Mouse (Mus musculus): ENCODE results near the gene Paqr5.

Gene Paqr5

DNA sequence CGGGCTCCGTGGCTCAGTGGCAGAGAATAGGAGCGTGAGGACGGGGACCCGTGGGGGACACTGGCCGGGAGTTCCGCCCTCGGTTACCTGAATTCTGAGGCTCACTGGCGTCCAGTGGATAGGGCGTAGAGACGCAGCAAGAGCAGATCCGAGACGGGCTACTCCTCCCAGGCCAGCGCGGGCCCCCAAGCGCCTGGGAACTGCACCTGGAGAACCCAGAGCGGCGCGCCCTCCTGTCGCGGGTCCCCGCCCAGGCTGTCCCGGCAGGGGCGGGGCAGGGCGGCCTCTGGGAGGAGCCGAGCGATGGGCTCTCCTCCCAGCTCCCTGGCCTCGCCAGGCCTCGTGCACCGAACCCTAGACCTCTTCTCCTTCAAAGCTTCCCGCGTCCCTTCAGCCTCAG is at the start of gene Paqr5:
Paqr5 (minus strand) TSS at position 257 of the 400 bp plus-strand sequence.
- peak in 1 of 2 experiments; percentile 4 for DNase-seq (ENCODE audit: low read depth in 2 of 2, low spot score in 2 of 2)

DNA sequence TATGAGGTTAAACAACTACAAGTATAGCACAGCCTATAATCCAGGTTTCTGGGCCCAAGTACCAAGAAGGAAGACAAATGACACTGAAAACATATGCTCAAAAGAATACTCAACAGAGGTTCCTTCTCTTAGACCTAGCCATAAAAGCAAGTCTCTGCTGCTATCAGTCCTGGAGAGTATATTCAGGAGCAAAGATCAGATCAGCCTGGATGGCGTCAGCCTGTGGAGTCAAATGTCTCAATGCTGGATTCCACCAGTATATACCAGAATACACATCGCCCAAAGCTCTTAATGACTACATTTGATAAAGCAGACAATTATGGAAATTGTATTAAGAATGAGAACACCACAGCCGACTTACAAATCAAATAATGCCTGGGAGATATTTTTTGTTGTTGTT is 35.6 kb upstream of the Paqr5 start:
- DNase-seq (ENCODE audit: low read depth in 2 of 2, low spot score in 2 of 2) = no peak

DNA sequence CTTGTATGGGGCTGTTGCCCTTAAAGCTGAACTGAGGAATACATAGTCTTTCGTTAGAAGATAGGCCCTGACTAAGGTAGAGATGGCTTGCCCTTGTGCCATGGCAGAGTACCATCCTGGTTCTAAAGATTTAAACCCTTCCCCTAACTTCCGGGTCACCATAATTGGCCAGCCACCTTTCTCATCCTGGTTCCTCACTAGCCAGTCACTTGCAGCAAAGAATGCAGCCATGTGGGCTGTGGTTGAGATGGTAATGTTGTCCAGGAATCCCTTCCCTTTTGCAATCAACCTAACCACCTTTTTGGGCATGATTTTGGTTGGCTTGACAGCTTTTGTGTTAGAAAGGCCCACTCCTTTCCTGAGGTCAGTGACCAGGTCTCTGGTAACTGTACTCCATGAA is 33.8 kb upstream of the Paqr5 start:
- no peak for DNase-seq (ENCODE audit: low read depth in 2 of 2, low spot score in 2 of 2)

DNA sequence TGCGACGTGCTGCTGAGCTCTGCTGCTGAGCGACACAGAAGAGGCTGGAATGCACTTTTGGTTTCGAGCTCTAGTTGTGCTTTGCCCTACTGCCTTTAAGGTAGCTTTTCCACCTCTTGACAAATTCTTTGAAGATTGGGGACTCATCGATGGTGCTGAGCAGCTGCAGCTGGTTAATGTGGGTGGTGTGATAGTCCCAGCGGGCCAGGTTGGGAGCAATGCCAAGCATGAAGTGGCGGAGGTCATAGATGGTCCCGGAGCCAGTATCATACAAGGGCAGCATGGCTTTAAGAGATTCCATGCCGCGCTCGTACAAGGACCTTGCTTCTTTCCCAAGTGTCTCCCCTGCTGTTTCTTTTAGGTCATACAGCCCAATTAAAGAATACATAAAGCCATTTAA is 33.3 kb upstream of the Paqr5 start:
- DNase-seq (ENCODE audit: low read depth in 2 of 2, low spot score in 2 of 2) = no peak

DNA sequence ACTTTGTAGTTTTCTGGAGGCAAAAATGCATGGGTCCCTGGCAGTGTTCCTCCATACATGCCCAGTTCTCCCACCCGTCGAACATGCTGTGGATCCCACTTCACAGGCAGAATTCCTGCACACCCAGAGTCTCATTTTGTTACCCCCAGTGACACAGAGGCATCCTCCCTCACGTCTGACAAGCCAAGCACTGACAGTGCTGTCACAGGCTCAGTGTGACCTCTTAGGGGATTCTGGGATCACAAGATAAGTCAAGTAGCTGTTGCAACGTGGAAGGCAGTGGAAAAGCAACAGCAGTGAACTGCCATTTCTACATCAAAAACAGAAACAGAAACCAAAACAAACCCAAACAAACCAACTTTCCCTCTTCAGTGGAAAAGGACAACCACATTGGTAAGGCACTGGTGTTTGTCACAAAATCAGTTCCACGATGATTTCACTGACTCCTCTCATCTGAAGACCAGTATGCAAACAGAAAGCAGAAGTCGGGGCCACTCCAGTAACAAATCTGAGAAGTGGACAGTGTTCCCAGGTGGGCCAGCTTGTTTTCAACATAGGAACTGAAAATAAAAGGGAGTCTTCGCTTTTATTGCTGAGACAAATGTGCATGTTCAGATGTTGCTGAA is 31.3 kb upstream of the Paqr5 start:
- no peak for DNase-seq (ENCODE audit: low read depth in 2 of 2, low spot score in 2 of 2)

DNA sequence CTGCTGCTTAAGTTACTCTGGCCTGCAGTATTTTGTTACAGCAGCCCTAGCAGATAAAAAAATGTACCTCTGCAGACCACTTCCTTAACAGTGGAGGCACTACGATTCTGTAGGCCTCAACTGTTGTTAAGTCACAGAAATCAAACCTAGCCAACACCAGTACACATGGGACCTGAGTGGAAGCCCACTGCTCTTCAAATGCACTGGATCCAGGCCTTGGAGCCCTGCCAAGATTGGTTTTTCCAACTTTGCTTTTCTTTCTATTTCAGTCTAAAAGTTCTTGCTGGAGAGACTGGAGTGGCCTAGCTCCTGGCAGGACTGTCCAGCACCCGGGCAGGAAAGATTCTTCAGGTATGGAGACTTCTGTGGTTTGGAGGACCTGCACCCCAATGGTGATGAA is 29.6 kb upstream of the Paqr5 start:
- no peak for DNase-seq (ENCODE audit: low read depth in 2 of 2, low spot score in 2 of 2)

DNA sequence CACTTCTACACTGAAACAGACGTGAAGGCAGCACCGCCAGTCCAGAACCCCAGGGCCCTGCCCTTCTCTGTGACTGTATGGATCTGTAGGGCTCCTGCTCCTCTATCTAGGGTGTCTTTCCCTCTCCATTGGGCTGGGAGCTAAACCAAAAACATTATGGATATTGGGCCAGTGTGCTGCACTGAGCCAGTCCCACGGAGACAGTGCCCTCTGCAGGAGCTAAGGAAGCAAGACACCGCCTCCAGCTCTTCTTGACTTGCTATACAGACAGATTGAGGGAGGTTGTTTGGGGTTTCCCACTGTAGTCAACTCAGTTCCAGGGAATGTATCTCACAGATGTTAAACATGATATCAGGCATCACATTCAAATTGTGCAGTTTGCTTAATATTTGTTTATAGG is 24.1 kb upstream of the Paqr5 start:
- no peak for DNase-seq (ENCODE audit: low read depth in 2 of 2, low spot score in 2 of 2)

DNA sequence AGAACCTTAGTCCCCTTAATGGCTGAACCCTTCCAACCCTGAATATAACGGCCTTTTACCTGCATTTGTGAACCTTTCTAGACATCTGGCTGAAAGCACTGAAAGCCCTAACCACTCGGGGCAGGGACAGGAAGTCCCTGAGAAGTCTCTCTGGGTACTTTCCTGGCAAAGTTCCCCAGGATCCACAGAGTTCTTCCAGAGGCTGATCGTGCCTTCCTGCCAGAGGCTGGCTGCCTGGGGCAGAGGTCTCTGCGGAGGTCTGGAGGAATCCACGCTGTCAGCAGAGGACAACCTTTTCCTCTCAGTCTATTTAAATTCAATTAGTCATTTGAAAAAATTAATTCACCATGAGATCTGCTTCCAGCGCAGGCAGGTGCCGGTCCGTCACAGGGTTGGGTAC is 22.5 kb upstream of the Paqr5 start:
- no peak for DNase-seq (ENCODE audit: low read depth in 2 of 2, low spot score in 2 of 2)

DNA sequence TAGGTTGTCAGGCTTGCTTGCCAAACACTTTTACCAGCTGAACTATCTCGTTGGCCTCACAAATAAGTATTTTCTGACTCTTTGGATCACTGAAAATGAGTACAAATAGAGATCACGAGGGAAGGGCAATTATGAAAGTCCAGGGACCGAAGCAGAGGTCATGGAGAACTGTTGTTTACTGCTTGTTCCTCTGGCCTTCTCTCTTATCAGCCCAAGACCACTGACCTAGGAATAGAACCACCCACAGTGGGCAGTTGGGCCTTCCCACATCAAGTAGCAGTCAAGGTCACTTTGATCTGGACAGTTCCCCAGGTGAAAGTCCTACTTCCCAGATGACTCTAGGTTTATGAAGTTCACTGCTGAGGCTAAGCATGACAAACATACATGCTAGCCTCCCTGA is 15.5 kb upstream of the Paqr5 start:
- no peak for DNase-seq (ENCODE audit: low read depth in 2 of 2, low spot score in 2 of 2)

DNA sequence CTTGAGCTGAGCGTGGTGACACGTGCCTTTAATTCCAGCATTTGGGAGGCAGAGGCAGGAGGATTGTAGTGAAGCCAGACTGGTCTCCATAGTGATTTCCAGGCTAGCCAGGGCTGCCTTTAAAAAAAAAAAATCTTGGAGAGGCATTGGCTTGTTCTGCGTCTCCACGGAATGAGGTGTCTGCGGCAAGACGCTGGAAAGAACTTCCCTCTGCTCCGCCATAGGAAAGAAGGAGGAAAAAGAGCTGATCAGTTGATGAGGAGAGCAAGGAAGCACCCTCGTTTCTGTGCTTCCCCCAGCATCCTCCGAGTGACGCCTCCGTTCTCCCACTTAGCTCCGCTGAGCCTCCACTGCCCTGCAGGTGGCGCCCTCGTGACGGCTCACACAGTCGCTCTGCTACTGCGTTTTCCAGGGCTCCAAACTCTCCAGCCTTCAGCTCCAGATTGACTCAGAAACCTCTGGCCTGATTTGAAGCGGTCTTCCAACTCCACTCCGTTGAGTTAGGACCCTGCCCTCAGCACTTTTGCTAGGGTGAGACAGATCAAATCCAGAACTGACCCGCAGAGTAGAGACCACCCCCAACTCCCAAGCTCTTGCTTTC is 13.5 kb upstream of the Paqr5 start:
- peak; percentile 61 to 74 for DNase-seq (ENCODE audit: low read depth in 2 of 2, low spot score in 2 of 2)

DNA sequence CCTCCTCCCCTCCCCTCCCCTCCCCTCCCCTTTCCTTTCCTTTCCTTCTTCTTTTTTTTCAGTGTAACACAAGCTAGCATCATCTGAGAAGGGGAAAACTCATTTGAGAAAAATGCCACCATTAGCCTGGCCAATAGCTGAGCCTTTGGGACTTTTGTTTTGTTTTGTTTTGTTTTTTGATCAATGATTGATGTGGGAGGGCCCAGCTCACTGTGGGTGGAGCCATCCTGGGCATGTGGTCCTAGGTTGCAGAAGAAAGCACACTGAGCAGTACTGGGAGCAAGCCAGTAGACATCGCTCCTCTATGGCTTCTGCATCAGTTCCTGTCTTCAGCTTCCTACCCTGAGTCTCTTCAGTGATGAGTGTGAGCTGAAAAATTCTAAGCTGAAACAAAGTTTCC is 9.2 kb upstream of the Paqr5 start:
- DNase-seq (ENCODE audit: low read depth in 2 of 2, low spot score in 2 of 2) = no peak

DNA sequence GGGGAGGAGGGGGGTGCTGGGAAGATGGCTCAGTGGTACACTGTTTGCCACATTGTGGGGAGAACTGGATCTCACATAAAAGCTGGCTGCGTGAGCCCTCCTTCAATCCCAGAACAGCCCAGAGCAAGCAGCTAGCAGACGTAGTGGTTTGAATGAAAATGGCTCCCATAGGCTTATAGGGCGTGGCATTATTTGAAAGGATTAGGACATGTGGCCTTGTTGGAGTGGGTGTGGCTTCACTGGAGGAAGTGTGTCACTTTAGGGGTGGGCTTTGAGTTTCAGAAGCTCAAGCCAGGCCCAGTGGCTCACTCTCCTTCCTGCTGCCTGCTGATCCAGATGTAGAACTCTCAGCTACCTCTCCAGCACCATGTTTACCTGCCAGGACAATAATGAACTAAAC is 5.5 kb upstream of the Paqr5 start:
- DNase-seq (ENCODE audit: low read depth in 2 of 2, low spot score in 2 of 2) = no peak

DNA sequence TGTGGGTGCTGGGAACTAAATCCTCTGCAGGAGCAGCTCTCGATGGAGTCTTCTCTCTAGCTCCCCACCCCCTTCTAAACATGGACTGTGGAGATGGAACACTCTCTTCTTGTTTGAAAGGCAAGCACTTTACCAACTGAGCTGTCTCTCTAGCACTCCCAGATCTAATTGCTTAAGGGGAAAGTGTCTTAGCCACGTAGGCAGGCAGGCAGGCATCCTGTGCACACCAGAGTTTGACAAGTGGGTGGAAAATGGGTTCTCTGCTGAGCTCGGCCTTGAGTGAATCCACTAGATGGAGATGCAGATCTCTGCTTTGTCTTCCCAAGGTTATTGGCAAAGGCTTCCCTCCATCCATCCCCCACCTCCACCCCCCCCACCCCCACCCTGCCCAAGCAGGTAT is 1.4 kb upstream of the Paqr5 start:
- DNase-seq (ENCODE audit: low read depth in 2 of 2, low spot score in 2 of 2) = no peak

DNA sequence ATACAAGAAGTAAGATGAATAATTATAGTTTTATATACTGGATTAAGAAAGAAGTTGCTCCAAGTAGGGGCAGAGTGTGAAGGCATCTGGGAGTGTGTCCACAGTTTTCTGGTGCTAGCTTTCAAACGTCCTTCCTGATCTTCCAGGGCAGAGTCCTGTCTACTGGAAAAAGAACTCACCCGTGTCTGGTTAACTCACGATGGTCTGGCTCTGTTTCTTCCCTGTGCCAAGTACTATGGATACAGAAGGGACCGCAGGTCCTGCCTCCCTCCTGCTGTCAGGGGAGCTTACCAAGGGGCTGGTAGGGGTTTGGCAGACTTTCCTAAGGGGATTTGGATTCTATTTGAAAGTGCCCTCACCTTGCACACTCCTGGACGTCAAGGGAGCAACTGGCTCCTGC is 1.6 kb downstream of the Paqr5 start:
- no peak for DNase-seq (ENCODE audit: low read depth in 2 of 2, low spot score in 2 of 2)

DNA sequence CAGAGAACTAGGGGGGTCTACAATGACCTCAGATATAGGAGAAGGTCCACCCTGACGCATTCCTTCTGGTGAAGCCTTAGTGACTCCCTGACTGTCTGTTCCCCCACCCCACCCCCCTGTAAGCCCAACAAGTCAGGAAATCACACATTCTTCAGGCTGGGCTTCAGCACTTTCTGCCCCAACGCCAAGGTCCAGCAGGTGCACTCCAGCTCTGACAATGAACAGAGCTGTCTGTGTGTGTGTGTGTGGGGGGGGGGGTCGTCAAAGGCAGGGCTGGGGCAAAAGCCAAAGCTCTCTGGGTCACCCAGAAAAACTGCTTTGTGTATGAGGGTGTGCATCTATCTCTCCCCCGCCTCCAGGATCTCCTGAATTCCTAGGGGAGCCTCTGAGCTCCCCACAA is 2.8 kb downstream of the Paqr5 start:
- no peak for DNase-seq (ENCODE audit: low read depth in 2 of 2, low spot score in 2 of 2)

DNA sequence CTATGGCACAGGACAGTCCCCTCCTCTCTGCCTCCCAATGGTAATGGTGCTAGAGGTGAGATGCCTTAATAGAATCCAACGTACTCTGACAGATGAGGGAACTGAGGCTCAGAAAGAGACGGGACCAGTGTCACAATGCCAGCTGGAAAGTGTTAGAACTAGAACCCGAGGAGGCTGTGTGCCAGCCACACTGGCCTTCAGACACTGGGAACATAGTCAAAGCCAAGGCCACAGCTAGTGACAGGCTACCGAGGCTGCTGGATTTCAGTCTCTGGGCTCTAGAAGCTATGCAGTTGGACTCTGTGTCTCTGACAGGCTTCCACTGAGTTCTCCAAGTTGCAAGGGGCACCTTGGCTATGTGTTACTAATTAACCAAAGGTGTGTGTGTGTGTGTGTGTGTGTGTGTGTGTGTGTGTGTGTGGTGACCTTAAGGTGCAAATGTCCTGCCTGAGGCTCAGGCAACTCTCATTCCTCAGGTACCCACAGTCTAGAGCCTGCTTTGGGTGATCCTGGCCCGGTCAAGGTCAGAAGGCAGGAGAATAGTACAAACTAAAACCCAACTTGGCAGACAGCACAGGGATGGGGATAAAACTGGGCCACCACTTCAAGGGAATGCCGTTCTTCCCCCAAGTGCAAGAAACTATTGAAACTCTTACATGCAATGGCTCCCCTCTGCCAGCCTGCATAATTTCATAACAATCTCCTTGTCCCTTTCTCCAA is 3.5 kb downstream of the Paqr5 start:
- DNase-seq (ENCODE audit: low read depth in 2 of 2, low spot score in 2 of 2) = no peak

DNA sequence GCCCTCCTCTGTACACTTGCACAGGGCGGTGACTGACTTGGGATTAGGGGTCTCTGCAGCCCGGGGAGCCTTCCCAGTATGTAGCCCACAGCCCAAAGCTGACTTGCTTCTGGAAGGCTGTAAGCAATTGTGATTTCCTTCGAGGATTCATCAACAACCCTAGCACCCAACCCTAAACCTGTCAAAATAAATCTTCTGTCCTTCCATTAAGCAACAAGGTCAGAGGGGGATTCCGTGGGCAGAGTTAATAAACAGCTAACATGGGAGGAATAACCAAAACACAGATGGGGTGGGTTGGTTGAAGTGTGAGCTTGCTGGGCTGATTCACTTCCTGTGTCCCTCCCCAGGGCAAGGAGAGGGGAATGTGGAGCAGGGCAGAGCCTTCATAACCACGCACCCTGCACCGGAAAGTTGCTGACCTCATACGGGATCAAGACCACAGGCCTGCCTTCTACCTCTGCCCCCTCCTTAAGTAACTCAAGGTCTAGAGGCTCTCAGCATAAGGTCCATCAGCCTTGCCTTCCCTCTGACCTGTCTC is 5.0 kb downstream of the Paqr5 start:
- DNase-seq (ENCODE audit: low read depth in 2 of 2, low spot score in 2 of 2) = no peak

DNA sequence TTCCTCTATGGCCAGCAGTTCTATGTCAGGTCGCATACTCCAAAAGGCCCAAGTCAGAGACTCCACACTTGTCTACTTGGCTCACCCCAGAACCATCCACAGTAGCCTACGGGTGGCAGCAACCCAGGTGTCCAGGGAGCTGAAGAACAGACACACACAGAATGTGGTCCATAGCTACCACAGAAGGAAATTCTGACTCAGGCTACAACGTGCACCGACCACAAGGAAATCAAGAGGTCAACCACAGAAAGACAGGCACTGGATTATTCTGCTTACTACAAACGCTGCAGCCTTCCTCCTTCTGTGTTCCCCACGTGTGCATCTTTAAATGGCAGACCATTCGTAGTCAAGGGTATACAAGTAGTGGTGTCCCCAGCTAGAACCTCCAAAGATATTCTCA is 6.4 kb downstream of the Paqr5 start:
- DNase-seq (ENCODE audit: low read depth in 2 of 2, low spot score in 2 of 2) = no peak

DNA sequence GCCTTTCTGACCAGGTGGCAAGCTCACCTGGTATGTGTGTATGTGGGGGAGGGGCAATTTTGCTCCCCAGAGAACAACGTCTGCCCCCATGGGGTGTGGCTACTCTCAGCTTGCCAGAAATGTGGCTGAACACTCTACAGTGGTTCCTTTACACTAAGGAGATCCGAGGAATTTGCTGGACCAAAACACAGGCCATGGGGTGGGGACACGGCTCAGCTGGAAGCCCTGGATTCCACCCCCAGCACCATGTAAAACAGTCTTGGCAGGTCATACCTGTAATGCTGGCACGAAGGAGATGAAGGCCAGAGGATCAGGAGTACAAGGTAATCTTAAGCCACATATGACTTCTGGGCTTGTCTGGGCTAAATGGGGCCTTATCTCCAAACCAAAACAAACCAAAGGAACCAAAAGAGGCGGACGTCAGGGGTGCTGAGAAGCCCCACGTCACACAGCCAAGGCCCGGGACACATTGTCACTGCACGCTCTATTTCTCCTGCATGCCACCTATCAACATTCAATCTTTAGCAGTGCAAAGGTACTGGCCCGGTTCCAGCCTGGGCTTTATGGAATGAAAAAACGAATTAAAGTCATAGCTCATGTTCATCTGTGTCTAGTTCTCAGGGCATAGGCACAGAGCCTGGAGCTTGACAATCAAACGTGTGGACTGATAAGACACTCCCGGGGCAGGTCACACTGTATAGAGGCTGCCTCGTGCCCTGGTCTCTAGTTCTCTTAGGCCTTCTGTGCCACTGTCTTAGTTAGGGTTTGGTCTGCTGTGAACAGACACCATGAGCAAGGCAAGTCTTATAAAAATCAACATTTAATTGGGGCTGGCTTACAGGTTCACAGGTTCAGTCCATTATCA is 8.2 kb downstream of the Paqr5 start:
- no peak for DNase-seq (ENCODE audit: low read depth in 2 of 2, low spot score in 2 of 2)

DNA sequence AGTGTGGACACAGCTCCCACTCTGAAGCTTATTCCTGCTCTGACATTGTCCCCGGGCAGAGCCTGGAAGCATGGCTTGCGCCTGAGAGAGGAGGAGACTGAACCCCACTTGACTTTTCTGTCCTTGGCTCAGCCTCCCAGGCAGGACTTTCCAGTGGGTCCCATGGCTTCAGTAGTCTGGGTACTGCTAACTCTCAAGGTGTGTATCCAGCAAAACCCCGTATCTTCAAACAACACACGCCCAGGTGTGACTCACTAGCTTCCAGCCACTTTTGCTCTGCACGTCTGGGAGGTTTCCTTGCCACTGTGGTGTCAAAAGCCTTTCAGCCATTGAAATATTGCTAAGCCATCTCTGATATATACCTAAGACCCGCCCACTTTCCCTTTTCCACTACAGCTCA is 9.3 kb downstream of the Paqr5 start:
- DNase-seq (ENCODE audit: low read depth in 2 of 2, low spot score in 2 of 2) = no peak

DNA sequence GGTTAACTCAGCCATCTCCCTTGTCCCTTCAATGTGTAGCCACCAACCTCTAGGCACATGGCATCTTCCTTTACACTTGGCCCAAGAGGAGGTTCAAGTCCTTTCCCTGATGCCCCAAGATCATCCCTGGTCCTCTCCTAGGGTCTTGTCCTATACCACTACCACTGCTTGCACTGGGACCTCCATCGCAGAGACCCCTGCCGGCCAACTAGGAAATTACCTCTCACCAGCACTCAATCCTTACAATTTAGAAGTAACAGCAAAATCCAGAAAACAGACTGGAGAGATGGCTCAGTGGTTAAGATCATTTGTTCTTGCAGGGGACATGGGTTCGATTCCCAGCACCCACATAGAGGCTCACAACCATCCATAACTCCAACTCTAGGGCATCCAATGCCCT is 11.2 kb downstream of the Paqr5 start:
- DNase-seq (ENCODE audit: low read depth in 2 of 2, low spot score in 2 of 2) = peak in 1 of 2 experiments; percentile 8
